In the genomic region with DNA sequence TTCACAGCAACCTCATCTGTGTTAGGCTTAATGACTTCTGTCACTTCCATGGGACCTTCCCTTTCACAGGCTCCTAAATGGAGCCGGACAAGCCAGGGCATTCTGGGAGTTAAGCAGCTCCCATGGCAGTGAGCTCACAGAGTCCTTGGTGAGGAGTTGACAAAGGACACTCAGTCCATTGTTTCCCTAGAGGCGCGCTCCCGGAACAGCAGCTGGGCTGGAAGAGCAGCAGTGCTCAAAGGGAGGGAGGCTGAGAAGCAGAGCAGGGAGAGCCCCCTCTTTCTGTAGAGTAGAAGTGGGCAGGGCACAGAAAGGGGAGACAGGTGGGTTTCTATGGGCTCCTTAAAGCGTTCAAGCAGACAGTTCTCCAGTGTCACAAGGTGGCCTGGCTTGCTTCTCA, we compare ENCODE assay signal across 11 mouse cellular contexts.
A peak's percentile ranks its signal among the peaks of the same experiment; 100 is the strongest.
DNase-seq lines count a peak whose midpoint lies in the region; ATAC-seq lines count a peak whose summit lies in the region.
"Had no signal": no experiment of that assay in that cellular context is flagged by ENCODE, and none has a peak within 500 bp of the region (broad histone marks: within the 10 kb centered on the region; RNA-seq: fewer than 3 reads in every experiment).

No protein-coding gene starts in this region.

- no peak overlapping the region for H3K4me3 ChIP-seq in kidney, embryonic 16.5 days (ENCODE audit: low read length)
- H3K4me3 ChIP-seq in forebrain, embryonic 11.5 days (ENCODE audit: low read depth, low read length) = no peak overlapping the region
- no peak overlapping the region for H3K4me3 ChIP-seq in midbrain, embryonic 10.5 days
- H3K4me3 ChIP-seq: myocyte had no signal

- no peaks in the 10 kb centered on the region for H3K27me3 ChIP-seq in kidney, embryonic 16.5 days (ENCODE audit: insufficient read depth, low read length)
- no peaks in the 10 kb centered on the region for H3K27me3 ChIP-seq in forebrain, embryonic 11.5 days (ENCODE audit: control insufficient read depth, insufficient read depth, low read length)
- no peaks in the 10 kb centered on the region for H3K27me3 ChIP-seq in midbrain, embryonic 10.5 days (ENCODE audit: low read depth, poor library complexity, severe bottlenecking)

- H3K27ac ChIP-seq in kidney, embryonic 16.5 days (ENCODE audit: low read length) = peak overlapping the region; percentile 19; the same call in 1 of the 2 replicates
- no peak overlapping the region for H3K27ac ChIP-seq in forebrain, embryonic 11.5 days (ENCODE audit: low read depth, low read length)
- H3K27ac ChIP-seq in midbrain, embryonic 10.5 days (replicated peaks) = peak overlapping the region; percentile 85

- H3K9me3 ChIP-seq in kidney, embryonic 16.5 days (ENCODE audit: low read length) = no peaks in the 10 kb centered on the region
- H3K9me3 ChIP-seq in forebrain, embryonic 11.5 days (ENCODE audit: control insufficient read depth, low read length) = no peaks in the 10 kb centered on the region
- H3K9me3 ChIP-seq in midbrain, embryonic 10.5 days (replicated peaks) = no peaks in the 10 kb centered on the region

- peaks cover 13% of the 10 kb centered on the region; the same call in 1 of the 2 replicates for H3K4me1 ChIP-seq in kidney, embryonic 16.5 days (ENCODE audit: insufficient read depth, low read length)
- H3K4me1 ChIP-seq in forebrain, embryonic 11.5 days (replicated peaks; ENCODE audit: control insufficient read depth, insufficient read depth, low read length) = peaks cover 2% of the 10 kb centered on the region; the same call in 1 of the 2 replicates
- H3K4me1 ChIP-seq in midbrain, embryonic 10.5 days = peaks cover 20% of the 10 kb centered on the region

- no peak for DNase-seq in kidney, postnatal 14 days
- DNase-seq in ZHBTc4 (ENCODE audit: low read depth, low spot score) = peak; percentile 38
- peak; percentile 70 for DNase-seq in forebrain, embryonic 11.5 days (ENCODE audit: low spot score)
- DNase-seq in midbrain, embryonic 10.5 days (ENCODE audit: low spot score) = peak; percentile 78
- DNase-seq in cerebellum, adult 8-10 months = no peak
- DNase-seq in yolk sac, embryonic 10.5 days (ENCODE audit: low spot score) = no peak
- DNase-seq: gastrocnemius, postnatal 14 days; thymus, postnatal 4 days had no signal

- no peak overlapping the region for H3K9ac ChIP-seq in kidney, embryonic 16.5 days (replicated peaks; ENCODE audit: low read length)
- no peak overlapping the region for H3K9ac ChIP-seq in forebrain, embryonic 11.5 days (ENCODE audit: low read length)

- no peak overlapping the region for H3K4me2 ChIP-seq in kidney, embryonic 16.5 days (replicated peaks; ENCODE audit: low read depth, low read length)
- no peak overlapping the region for H3K4me2 ChIP-seq in forebrain, embryonic 11.5 days (ENCODE audit: low read depth, low read length, severe bottlenecking)

- H3K36me3 ChIP-seq in kidney, embryonic 16.5 days (ENCODE audit: insufficient read depth, low read length) = no peaks in the 10 kb centered on the region
- H3K36me3 ChIP-seq in forebrain, embryonic 11.5 days (ENCODE audit: control insufficient read depth, insufficient read depth, low read length) = no peaks in the 10 kb centered on the region
- no peaks in the 10 kb centered on the region for H3K36me3 ChIP-seq in midbrain, embryonic 10.5 days

- 31% methylated on average over 5 of the region's 5 CpGs for WGBS in kidney, embryonic 16.5 days
- 20% methylated on average over 5 of the region's 5 CpGs for WGBS in forebrain, embryonic 11.5 days
- 22% methylated on average over 5 of the region's 5 CpGs for WGBS in midbrain, embryonic 10.5 days

- ATAC-seq in kidney, embryonic 16.5 days (ENCODE audit: low FRiP score, low TSS enrichment) = peak; percentile 33
- peak; percentile 85 for ATAC-seq in forebrain, embryonic 11.5 days (replicated peaks; ENCODE audit: low FRiP score)
- ATAC-seq in erythroblast, adult 5-6 weeks (replicated peaks; ENCODE audit: low FRiP score, poor library complexity, severe bottlenecking) = no peak

Comparison
In these comparisons a context has a peak if more than half of its experiments do, and no peak if none do; other contexts are left out.
1. DNase-seq: peak in ZHBTc4 (single experiment), forebrain, embryonic 11.5 days (single experiment) and midbrain, embryonic 10.5 days (single experiment); none in kidney, postnatal 14 days (single experiment), cerebellum, adult 8-10 months (single experiment) and yolk sac, embryonic 10.5 days (single experiment).